Mouse (Mus musculus) cerebellum, adult 2 months (tissue): ENCODE measurements around the gene Mapk9.

ENCODE experiments used
- CTCF ChIP-seq: fragments of 200-500 bp; IDR thresholded peaks from 2 replicates; pipeline ENCODE4 v1.5.1; 2011; ENCODE audit warnings: low read depth, mild to moderate bottlenecking, control low read depth, low read length, moderate library complexity, borderline replicate concordance; ENCODE audit not compliant: insufficient read depth
- POLR2A ChIP-seq: fragments of 200-500 bp; IDR thresholded peaks from 2 replicates; pipeline ENCODE4 v1.6.1; 2011; ENCODE audit warnings: low read length, control low read depth, borderline replicate concordance; ENCODE audit not compliant: insufficient read depth

DNA sequence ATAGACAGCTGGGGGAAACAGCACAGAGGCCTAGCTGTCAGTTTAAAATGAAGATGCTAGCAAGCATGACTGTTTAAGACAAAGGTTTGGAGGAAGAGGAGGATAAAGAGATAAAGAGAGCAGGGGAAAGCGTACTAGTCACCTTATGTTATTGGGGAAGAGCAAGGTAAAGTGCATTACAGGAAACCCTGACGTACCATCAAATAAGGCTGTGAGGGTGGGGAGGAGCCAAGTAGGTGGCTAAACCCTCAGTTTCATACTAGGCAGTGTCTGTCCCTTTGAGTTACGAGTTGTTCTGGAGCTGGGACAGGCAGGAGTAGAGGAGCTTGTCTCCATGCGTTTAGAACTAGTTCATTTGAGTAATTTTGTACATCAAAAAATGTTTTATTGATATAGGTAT lies 14.6 kb downstream of the Mapk9 start:
- TF ChIP-seq POLR2A = no peak
- no peak for TF ChIP-seq CTCF
